Mouse (Mus musculus) heart, adult 18-20 months (tissue): ENCODE data around the gene Nod1. TPM values are rescaled to one million over a fixed set of nuclear protein-coding genes. Genes with fewer than 3 reads are reported as not detected.
"Not testable (repeated sequence)": the region's sequence is repeated elsewhere in the genome, so short reads cannot be mapped to it uniquely, and the experiment has no call there.

Experiments
- DNase-seq, 2 experiments: peaks; one replicate each; pipeline ENCODE4 v3.0.0; 2021 to 2022; ENCODE audit warnings: mixed read lengths in 1 of 2
- total RNA-seq, 2 experiments: library from RNA; stranded (reverse); gene quantifications; 2 replicates each; pipeline ENCODE4 v1.2.3; 2021

Nod1 gene
- total RNA-seq, 2 experiments from 2014 or later = 17.0 to 19.2 TPM

GRCm38 (mm10) chr6:54983526-54984050 lies 11.2 kb upstream of the Nod1 start:
- DNase-seq = no peak

- DNase-seq = no peak
These were observed 7.0 kb upstream of the Nod1 start for GRCm38 (mm10) chr6:54979426-54979825.

GRCm38 (mm10) chr6:54975616-54976015 lies 3.2 kb upstream of the Nod1 start:
- DNase-seq = peak in 1 of 2 experiments; percentile 66

- DNase-seq = peak; percentile 48 to 49
These were observed 2.1 kb upstream of the Nod1 start for GRCm38 (mm10) chr6:54974501-54974900.

GRCm38 (mm10) chr6:54972929-54973211 lies 458 bp upstream of the Nod1 start:
- peak; percentile 61 to 67 for DNase-seq

GRCm38 (mm10) chr6:54971731-54972110 lies 691 bp downstream of the Nod1 start:
- DNase-seq = peak; percentile 73 to 74

- no peak for DNase-seq
These were observed 1.9 kb downstream of the Nod1 start for GRCm38 (mm10) chr6:54970506-54970905.

GRCm38 (mm10) chr6:54969801-54970200 lies 2.6 kb downstream of the Nod1 start:
- peak in 1 of 2 experiments; percentile 48 for DNase-seq

- DNase-seq = no peak
These were observed 4.8 kb downstream of the Nod1 start for GRCm38 (mm10) chr6:54967591-54967990.

GRCm38 (mm10) chr6:54965234-54965633 lies 7.2 kb downstream of the Nod1 start:
- no peak for DNase-seq

GRCm38 (mm10) chr6:54964755-54965154 lies 7.7 kb downstream of the Nod1 start:
- no peak for DNase-seq

GRCm38 (mm10) chr6:54963599-54963998 lies 8.8 kb downstream of the Nod1 start:
- DNase-seq = no peak

- peak; percentile 61 to 77 for DNase-seq
These were observed 14.8 kb downstream of the Nod1 start for GRCm38 (mm10) chr6:54957655-54958054.

GRCm38 (mm10) chr6:54956425-54956824 lies 16.0 kb downstream of the Nod1 start:
- peak; percentile 45 to 67 for DNase-seq

- DNase-seq = no peak
These were observed 16.5 kb downstream of the Nod1 start for GRCm38 (mm10) chr6:54955949-54956348.

- DNase-seq = peak; percentile 78 to 90
These were observed 17.6 kb downstream of the Nod1 start for GRCm38 (mm10) chr6:54954659-54955414.

- not testable (repeated sequence) for DNase-seq
These were observed 19.0 kb downstream of the Nod1 start for GRCm38 (mm10) chr6:54953399-54953798.

- no peak for DNase-seq
These were observed 19.9 kb downstream of the Nod1 start for GRCm38 (mm10) chr6:54952542-54952941.

GRCm38 (mm10) chr6:54948682-54949081 lies 23.7 kb downstream of the Nod1 start:
- no peak for DNase-seq

- DNase-seq = peak; percentile 36 to 38
These were observed 26.0 kb downstream of the Nod1 start for GRCm38 (mm10) chr6:54946241-54946953.

- DNase-seq = no peak
These were observed 27.9 kb downstream of the Nod1 start for GRCm38 (mm10) chr6:54944551-54944950.

- DNase-seq = no peak
These were observed 28.7 kb downstream of the Nod1 start for GRCm38 (mm10) chr6:54943753-54944152.

- DNase-seq = no peak
These were observed 29.1 kb downstream of the Nod1 start for GRCm38 (mm10) chr6:54943292-54943691.

- no peak for DNase-seq
These were observed 31.3 kb downstream of the Nod1 start for GRCm38 (mm10) chr6:54941149-54941548.
